Mouse (Mus musculus) embryo, embryonic 10.5 days (tissue): ENCODE results near the gene Fgd5.
"Not testable (repeated sequence)": the region's sequence is repeated elsewhere in the genome, so short reads cannot be mapped to it uniquely, and the experiment has no call there.

Experiments
- DNase-seq: peaks from one replicate; pipeline ENCODE4 v3.0.0-alpha.2; 2015; ENCODE audit warnings: low spot score

Fgd5 gene

GRCm38 (mm10) chr6:91978371-91979300 is at the start of gene Fgd5:
Gene Fgd5, plus strand, starts transcription at chr6:91978878.
- peak; percentile 68 for DNase-seq

GRCm38 (mm10) chr6:91931231-91931630 is 47.4 kb upstream of the Fgd5 start:
- no peak for DNase-seq

- DNase-seq, result peak; percentile 34
These were observed 40.2 kb upstream of the Fgd5 start for GRCm38 (mm10) chr6:91938491-91938890.

- no peak for DNase-seq
These were observed 30.3 kb upstream of the Fgd5 start for GRCm38 (mm10) chr6:91948426-91948825.

GRCm38 (mm10) chr6:91958015-91958414 is 20.7 kb upstream of the Fgd5 start:
- not testable (repeated sequence) for DNase-seq

GRCm38 (mm10) chr6:91960028-91960811 is 18.5 kb upstream of the Fgd5 start:
- peak; percentile 24 for DNase-seq

GRCm38 (mm10) chr6:91963429-91963828 is 15.2 kb upstream of the Fgd5 start:
- DNase-seq, result peak; percentile 45

GRCm38 (mm10) chr6:91965060-91965459 is 13.6 kb upstream of the Fgd5 start:
- DNase-seq, result no peak

- DNase-seq, result no peak
These were observed 12.7 kb upstream of the Fgd5 start for GRCm38 (mm10) chr6:91966006-91966405.

- DNase-seq, result peak; percentile 65
These were observed 6.5 kb upstream of the Fgd5 start for GRCm38 (mm10) chr6:91972201-91972646.

- no peak for DNase-seq
These were observed 4.7 kb upstream of the Fgd5 start for GRCm38 (mm10) chr6:91973972-91974371.

- DNase-seq, result peak; percentile 27
These were observed 771 bp downstream of the Fgd5 start for GRCm38 (mm10) chr6:91979301-91979996.

- DNase-seq, result no peak
These were observed 1.3 kb downstream of the Fgd5 start for GRCm38 (mm10) chr6:91980011-91980410.

- DNase-seq, result no peak
These were observed 11.4 kb downstream of the Fgd5 start for GRCm38 (mm10) chr6:91990101-91990500.

- DNase-seq, result no peak
These were observed 14.1 kb downstream of the Fgd5 start for GRCm38 (mm10) chr6:91992823-91993222.

- DNase-seq, result no peak
These were observed 15.3 kb downstream of the Fgd5 start for GRCm38 (mm10) chr6:91993795-91994505.

GRCm38 (mm10) chr6:91996072-91996471 is 17.4 kb downstream of the Fgd5 start:
- DNase-seq, result no peak

GRCm38 (mm10) chr6:92002558-92003285 is 24.0 kb downstream of the Fgd5 start:
- no peak for DNase-seq

- no peak for DNase-seq
These were observed 25.0 kb downstream of the Fgd5 start for GRCm38 (mm10) chr6:92003646-92004045.

GRCm38 (mm10) chr6:92004137-92004805 is 25.6 kb downstream of the Fgd5 start:
- peak; percentile 65 for DNase-seq
